Mouse (Mus musculus): Measurements from ENCODE around the gene Cbr3. TPM values are rescaled to one million over a fixed set of nuclear protein-coding genes. Genes with fewer than 3 reads are reported as not detected.

Gene Cbr3
- polyA plus RNA-seq, 1 experiment from 2014 or later = 0.92 TPM

DNA sequence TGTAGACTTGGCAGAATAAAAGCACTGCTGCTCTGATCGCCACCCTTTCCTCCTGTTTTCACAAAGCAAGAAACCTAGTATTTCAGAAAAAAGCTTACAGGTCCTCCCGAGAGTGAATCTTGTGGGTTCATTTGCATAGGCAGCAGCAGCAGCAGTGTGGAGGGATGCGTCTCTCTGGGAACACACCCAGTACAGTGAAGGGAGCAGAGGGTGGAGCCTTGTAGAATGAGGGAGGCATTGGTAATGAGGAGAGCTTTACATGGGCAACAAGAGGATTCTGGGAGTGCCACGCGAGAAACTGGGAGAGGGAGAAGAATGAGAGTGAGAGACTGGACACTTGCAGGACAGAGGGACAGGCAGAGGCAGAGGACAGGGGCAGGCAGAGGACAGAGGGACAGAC, 31.4 kb downstream of the Cbr3 start:
- no peak for DNase-seq (ENCODE audit: extremely low spot score, low spot score)
- H3K9me3 ChIP-seq = no peaks in the 10 kb centered on the region
- no peak overlapping the region for H3K4me3 ChIP-seq
- H3K36me3 ChIP-seq (replicated peaks) = no peaks in the 10 kb centered on the region
- 36% methylated on average over 5 of the region's 5 CpGs for WGBS
- peaks cover 25% of the 10 kb centered on the region for H3K4me1 ChIP-seq
- H3K27ac ChIP-seq = no peak overlapping the region
- H3K27me3 ChIP-seq (ENCODE audit: poor library complexity, severe bottlenecking) = peaks cover 29% of the 10 kb centered on the region

DNA sequence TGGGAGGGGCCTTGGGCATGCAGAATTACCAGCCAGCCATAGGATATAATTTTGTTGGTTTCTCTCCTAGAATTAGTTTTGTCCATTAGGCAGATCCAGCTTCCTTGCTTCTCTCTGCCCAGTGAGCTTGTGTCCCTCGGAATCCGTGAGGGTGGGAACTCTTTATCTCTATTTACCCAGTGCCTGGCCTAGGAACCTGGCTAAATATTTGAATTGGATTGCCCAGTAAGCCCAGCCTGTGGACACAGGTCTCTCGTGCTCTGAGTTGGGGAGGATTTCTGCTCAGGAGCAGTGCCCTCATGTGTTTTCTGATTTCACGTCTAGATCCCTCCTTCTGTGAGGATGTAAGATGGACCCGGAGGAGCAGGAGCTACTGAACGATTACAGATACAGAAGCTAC, 32.8 kb downstream of the Cbr3 start:
- Histone ChIP-seq H3K27me3 (ENCODE audit: poor library complexity, severe bottlenecking) (peaks cover 29% of the 10 kb centered on the region), H3K4me1 (peaks cover 25% of the 10 kb centered on the region), H3K27ac (no peak overlapping the region), H3K4me3 (no peak overlapping the region), H3K36me3 (replicated peaks) (no peaks in the 10 kb centered on the region), H3K9me3 (no peaks in the 10 kb centered on the region)
- DNase-seq (ENCODE audit: extremely low spot score, low spot score) = no peak
- WGBS = 89% methylated on average over 6 of the region's 6 CpGs

DNA sequence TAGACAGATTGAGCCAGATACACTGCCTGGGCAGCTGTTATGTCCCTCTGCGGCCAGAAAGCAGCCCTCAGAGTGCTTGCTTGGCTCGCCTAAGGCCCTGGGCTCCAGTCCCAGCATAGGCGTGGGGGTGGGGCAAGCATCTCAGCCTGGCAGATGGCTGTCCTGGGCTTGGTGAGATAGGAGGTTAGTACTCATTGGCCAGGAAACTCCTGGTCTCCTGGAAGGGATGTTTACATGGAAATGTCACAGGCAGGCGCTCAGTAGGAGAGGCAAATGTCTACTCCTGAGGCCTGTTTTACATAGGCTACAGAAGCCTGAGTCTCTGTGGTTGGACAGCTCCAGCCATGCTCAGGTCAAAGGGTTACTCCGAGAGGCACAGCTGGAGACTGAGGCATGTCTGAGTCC, 34.3 kb downstream of the Cbr3 start:
- Histone ChIP-seq H3K4me3 (no peak overlapping the region), H3K27me3 (ENCODE audit: poor library complexity, severe bottlenecking) (peaks cover 24% of the 10 kb centered on the region), H3K4me1 (peaks cover 21% of the 10 kb centered on the region), H3K9me3 (no peaks in the 10 kb centered on the region), H3K27ac (peak overlapping the region; percentile 48), H3K36me3 (replicated peaks) (no peaks in the 10 kb centered on the region)
- DNase-seq (ENCODE audit: extremely low spot score, low spot score) = no peak
- WGBS = 24% methylated on average over 5 of the region's 5 CpGs

DNA sequence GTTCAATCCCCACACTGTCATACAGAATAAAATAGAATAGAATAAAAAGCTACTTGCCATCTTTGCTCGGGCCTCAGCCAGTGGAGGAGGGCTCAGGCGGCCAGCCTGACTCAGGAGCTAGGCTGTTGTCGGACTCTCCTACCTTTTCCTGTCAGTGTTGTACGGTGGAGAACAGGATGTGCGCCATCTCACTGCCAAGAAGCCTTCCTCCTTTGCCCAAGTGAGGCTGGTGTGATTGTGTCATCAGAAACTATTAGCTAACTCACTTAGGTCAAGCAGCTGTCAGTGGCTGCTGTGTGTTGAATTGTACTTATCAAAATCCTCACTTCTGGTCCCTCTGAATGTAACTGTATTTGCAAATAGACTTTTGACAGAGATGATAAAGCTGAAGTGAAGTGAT, 38.8 kb downstream of the Cbr3 start:
- H3K27me3 ChIP-seq (ENCODE audit: poor library complexity, severe bottlenecking) = no peaks in the 10 kb centered on the region
- no peak for DNase-seq (ENCODE audit: extremely low spot score, low spot score)
- H3K4me1 ChIP-seq = peaks cover 10% of the 10 kb centered on the region
- H3K9me3 ChIP-seq = no peaks in the 10 kb centered on the region
- H3K4me3 ChIP-seq = no peak overlapping the region
- WGBS = 85% methylated on average over 5 of the region's 5 CpGs
- no peak overlapping the region for H3K27ac ChIP-seq
- no peaks in the 10 kb centered on the region for H3K36me3 ChIP-seq (replicated peaks)

DNA sequence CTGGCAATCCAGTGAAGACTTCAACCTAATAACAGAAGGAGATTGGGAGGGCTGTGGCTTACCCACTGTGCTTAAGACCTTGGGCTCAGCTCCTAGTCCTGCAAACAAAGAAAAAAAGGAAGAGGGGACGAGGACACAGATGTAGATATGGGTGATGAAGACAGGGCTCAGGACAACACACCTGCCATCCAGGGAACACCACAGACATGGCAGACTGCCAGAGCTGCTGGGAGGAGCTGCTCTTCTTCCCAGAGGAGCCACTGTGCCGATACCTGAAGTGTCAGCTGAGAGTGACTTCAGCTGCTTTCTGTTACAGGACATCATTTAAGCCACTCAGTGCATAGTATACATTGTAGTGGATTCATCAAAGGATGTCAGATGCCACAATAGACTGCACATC, 39.5 kb downstream of the Cbr3 start:
- H3K27me3 ChIP-seq (ENCODE audit: poor library complexity, severe bottlenecking) = no peaks in the 10 kb centered on the region
- H3K27ac ChIP-seq = no peak overlapping the region
- no peak overlapping the region for H3K4me3 ChIP-seq
- H3K4me1 ChIP-seq = peaks cover 4% of the 10 kb centered on the region
- DNase-seq (ENCODE audit: extremely low spot score, low spot score) = no peak
- no peaks in the 10 kb centered on the region for H3K9me3 ChIP-seq
- H3K36me3 ChIP-seq (replicated peaks) = no peaks in the 10 kb centered on the region
- 63% methylated on average over 2 of the region's 2 CpGs for WGBS

DNA sequence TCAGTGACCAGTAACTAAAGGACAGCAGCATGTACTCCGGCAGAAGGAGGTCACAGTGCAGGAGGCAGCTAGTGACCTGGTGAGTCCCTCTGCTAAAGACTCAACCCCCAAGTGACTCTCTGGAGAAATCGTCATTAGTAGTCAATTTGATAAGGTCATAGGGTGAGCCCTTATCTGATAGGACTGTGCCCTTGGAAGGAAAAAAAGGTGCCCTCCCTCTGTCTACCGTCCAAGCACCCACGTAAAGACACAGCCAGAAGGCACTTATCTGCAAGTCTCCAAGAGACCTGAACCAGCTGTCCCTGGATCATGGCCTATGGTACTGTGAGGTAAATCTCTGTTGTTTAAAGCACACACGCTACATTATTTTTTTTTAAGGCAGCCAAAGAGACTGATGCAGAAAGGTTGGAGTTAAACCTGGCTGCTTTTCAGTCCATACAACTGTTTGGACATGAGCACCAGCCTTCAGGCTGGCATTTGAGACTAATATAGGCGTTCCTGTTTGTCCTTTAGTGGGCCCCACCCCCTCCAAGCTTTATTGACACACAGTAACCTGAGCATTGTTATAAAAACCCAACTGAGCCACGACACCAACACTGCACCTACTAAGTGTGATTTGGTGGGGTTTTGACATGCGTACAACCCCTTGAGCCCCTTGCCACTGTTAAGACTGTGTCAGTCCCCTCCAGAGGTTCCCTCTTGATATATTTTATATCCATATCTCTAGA, 42.6 kb downstream of the Cbr3 start:
- H3K9me3 ChIP-seq = no peaks in the 10 kb centered on the region
- no peak overlapping the region for H3K4me3 ChIP-seq
- peaks cover 9% of the 10 kb centered on the region for H3K4me1 ChIP-seq
- H3K36me3 ChIP-seq (replicated peaks) = no peaks in the 10 kb centered on the region
- DNase-seq (ENCODE audit: extremely low spot score, low spot score) = no peak
- no peak overlapping the region for H3K27ac ChIP-seq
- no peaks in the 10 kb centered on the region for H3K27me3 ChIP-seq (ENCODE audit: poor library complexity, severe bottlenecking)
- 78% methylated on average over 8 of the region's 8 CpGs for WGBS

DNA sequence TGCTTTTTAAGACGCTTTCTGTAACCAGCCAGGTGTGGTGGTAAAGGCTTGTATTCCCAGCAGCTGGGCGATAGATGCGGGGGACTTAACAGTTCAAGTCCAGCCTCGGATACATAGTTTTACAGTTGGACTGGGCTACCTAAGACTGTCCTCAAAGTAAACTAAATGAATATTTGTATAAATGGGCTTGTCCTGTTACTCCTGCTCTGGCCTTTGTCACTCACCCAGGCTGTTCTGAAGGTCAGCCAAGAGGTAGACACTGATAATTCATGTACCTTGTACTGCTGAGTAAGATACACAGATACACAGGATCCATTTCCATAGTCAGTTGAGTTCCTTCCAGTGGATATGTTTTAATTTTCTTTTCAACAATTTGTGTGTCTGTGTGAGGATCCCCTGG, 43.2 kb downstream of the Cbr3 start:
- DNase-seq (ENCODE audit: extremely low spot score, low spot score) = no peak
- WGBS = 89% methylated on average over 4 of the region's 4 CpGs

DNA sequence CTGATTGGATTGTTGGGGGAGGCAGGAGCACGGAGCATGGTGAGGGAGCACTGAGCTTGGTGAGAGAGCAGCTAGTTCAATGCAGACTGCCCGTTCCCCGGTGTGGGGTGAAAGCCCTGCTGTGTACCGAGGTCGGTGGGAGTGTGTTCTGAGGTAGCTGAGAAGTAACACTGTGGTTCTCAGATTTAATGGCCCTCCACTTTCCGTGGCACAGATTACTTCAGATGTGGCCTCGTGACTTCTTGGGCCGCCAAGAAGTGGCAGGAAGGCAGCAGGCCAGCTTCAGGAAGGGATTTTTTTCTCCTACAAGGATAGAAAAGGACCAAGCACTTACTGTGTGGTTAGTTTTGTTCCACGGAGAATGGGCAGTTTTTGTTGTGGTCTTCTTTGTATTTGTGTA, 45.7 kb downstream of the Cbr3 start:
- WGBS = 81% methylated on average over 9 of the region's 9 CpGs
- Histone ChIP-seq H3K36me3 (replicated peaks) (no peaks in the 10 kb centered on the region), H3K9me3 (no peaks in the 10 kb centered on the region), H3K4me1 (peaks cover 12% of the 10 kb centered on the region), H3K4me3 (no peak overlapping the region), H3K27ac (no peak overlapping the region), H3K27me3 (ENCODE audit: poor library complexity, severe bottlenecking) (no peaks in the 10 kb centered on the region)
- no peak for DNase-seq (ENCODE audit: extremely low spot score, low spot score)

More for the DNA sequence above, 43.2 kb downstream of the Cbr3 start:
- Histone ChIP-seq H3K27ac (no peak overlapping the region), H3K27me3 (ENCODE audit: poor library complexity, severe bottlenecking) (no peaks in the 10 kb centered on the region), H3K4me1 (peaks cover 9% of the 10 kb centered on the region), H3K4me3 (no peak overlapping the region), H3K36me3 (replicated peaks) (no peaks in the 10 kb centered on the region), H3K9me3 (no peaks in the 10 kb centered on the region)

DNA sequence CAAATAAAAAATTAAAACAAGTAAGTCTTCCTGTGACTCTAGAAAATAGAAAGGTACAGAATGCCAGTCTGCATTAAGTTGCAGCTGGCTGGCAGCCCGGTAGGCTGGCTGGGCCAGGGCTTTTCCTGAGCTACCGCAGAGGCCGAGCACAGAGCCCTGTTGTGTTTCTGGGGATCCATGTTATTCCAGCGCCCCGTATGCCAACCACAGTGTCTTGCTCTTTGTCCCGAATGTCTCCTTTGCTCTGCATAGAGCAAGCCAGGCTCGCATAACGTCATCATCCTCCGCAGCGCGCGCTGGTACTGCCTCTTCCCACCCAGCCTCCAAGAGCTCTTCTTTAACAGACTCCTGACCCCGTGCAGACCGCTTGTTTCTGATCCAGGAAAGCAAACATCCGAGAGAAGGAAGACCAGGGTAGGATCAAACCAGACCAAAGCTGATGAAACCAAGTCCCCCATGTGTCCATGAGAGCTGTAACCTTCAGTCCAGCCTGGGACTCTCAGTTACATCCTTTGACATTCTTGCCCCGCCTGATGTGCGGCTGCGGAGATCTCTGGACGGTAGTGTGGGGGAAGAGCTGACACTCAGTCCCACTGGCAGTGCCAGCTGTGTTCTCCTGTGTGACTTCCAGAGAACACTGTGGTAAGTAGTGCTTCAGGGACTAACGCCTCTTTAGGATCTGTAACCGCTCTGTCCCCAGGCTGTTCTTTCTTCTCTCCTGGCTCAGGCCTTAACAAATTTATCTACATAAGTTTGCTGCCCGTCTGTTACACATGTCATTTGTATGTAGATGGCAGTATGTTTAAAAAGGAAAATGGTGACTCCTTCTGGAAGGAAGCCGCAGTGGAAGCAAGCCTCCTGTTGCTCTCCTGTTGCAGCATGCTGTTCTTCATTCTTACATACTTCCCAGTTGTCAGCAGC, 47.0 kb downstream of the Cbr3 start:
- Histone ChIP-seq H3K4me3 (no peak overlapping the region), H3K27me3 (ENCODE audit: poor library complexity, severe bottlenecking) (no peaks in the 10 kb centered on the region), H3K9me3 (no peaks in the 10 kb centered on the region), H3K36me3 (replicated peaks) (no peaks in the 10 kb centered on the region), H3K4me1 (peaks cover 21% of the 10 kb centered on the region), H3K27ac (no peak overlapping the region)
- 87% methylated on average over 23 of the region's 23 CpGs for WGBS
- no peak for DNase-seq (ENCODE audit: extremely low spot score, low spot score)

DNA sequence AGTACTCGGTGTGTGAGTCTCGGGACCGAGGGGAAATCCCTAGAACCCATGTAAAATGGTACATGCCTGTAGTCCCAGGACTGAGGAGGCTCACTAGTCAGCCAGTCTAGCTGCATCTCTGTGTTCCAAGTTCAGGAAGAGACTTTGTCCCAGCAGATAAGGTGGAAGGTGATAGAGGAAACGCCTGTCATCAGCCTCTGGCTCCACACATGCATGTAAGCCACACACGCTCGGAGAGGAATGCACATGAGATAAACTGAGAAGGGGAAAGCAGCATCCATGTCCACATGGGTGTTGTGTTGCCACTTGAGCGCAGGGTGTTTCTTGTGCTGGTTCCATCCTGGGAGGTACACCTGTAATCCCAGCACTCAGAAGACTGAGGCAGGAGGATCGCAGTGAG, 48.3 kb downstream of the Cbr3 start:
- DNase-seq (ENCODE audit: extremely low spot score, low spot score) = no peak
- Histone ChIP-seq H3K27me3 (ENCODE audit: poor library complexity, severe bottlenecking) (no peaks in the 10 kb centered on the region), H3K36me3 (replicated peaks) (no peaks in the 10 kb centered on the region), H3K4me3 (no peak overlapping the region), H3K9me3 (no peaks in the 10 kb centered on the region), H3K4me1 (peaks cover 21% of the 10 kb centered on the region), H3K27ac (no peak overlapping the region)
- 95% methylated on average over 8 of the region's 8 CpGs for WGBS

DNA sequence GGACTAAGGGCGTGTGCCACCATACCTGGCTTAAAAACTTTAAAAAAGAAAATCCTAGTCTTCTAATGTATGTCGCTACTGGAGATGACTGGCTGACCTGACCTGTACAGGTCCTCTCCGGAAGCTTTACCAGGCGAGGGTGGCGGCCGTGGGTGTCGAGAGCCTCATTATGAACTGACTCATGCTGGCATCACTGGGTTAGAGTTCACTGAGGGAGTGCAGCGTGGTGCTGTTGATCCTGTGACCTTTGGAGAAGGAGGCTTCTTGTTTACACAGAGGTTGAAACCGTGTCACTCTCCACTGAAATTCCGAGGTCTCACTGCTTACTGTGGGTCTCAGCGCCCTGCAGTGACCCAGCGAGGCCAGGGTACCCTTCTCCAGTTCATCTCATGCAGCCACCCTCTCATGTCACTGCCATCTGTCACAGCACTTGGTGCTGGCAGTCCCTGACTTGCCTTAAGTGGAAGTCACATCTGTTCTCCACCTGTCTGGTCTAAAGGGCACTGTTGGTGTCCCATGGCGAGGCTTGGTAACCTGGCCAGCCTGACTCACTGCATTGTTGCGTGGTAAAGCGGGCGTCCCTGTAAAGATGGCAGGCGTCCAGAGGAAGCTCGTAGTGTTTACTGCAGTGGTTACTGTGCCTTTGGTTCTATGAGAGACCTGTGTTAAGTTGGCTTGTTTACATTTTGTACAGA, 50.0 kb downstream of the Cbr3 start:
- WGBS = 85% methylated on average over 18 of the region's 18 CpGs
- H3K27ac ChIP-seq = no peak overlapping the region

DNA sequence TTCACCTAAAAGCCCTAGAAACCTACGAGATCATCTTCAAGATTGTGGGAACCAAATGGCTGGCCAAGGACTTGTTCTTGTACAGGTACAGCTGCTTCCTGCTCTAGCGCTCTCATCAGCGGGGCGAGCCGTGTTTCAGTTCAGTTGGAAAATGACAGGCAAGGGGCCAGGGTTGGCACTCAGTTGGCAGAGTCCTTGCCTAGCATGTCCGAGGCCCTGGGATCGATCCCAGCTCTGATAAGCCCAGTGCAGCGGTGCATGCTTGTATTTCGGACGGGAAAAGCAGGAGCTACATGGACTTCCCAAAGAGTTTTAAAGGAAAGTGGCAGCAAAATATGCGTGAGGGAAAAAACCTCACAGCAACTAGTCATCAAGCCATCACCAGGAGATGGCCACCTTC, 56.2 kb downstream of the Cbr3 start:
- 92% methylated on average over 11 of the region's 11 CpGs for WGBS
- H3K27me3 ChIP-seq (ENCODE audit: poor library complexity, severe bottlenecking) = no peaks in the 10 kb centered on the region
- no peak overlapping the region for H3K27ac ChIP-seq
- no peaks in the 10 kb centered on the region for H3K36me3 ChIP-seq (replicated peaks)
- DNase-seq (ENCODE audit: extremely low spot score, low spot score) = no peak
- peaks cover 4% of the 10 kb centered on the region; the same call in 1 of the 2 replicates for H3K4me1 ChIP-seq
- H3K9me3 ChIP-seq = no peaks in the 10 kb centered on the region
- H3K4me3 ChIP-seq = no peak overlapping the region

More for the DNA sequence above, 50.0 kb downstream of the Cbr3 start:
- H3K4me1 ChIP-seq = peaks cover 21% of the 10 kb centered on the region
- no peaks in the 10 kb centered on the region for H3K27me3 ChIP-seq (ENCODE audit: poor library complexity, severe bottlenecking)
- no peak overlapping the region for H3K4me3 ChIP-seq
- H3K36me3 ChIP-seq (replicated peaks) = no peaks in the 10 kb centered on the region
- DNase-seq (ENCODE audit: extremely low spot score, low spot score) = no peak
- no peaks in the 10 kb centered on the region for H3K9me3 ChIP-seq
